Mouse (Mus musculus) thymus, adult 2 months (tissue): ENCODE results near the gene Gm11172.

Experiments
- CTCF ChIP-seq: fragments of 200-500 bp; IDR thresholded peaks from 2 replicates; pipeline ENCODE4 v1.5.1; 2012; ENCODE audit warnings: mild to moderate bottlenecking, control low read depth, low read length, moderate library complexity, borderline replicate concordance; ENCODE audit not compliant: control insufficient read depth, poor library complexity, insufficient read depth; ENCODE audit errors: extremely low read depth
- POLR2A ChIP-seq: fragments of 200-500 bp; IDR thresholded peaks from 2 replicates; pipeline ENCODE4 v1.6.1; 2012; ENCODE audit warnings: mild to moderate bottlenecking, low read length, control low read depth, moderate library complexity; ENCODE audit not compliant: control insufficient read depth, poor library complexity, insufficient read depth; ENCODE audit errors: extremely low read depth

GRCm38 (mm10) chr16:10783451-10783850, 29.3 kb upstream of the Gm11172 start:
- TF ChIP-seq CTCF (no peak), POLR2A (no peak)
